Mouse (Mus musculus) megakaryocyte-erythroid progenitor cell, adult 5-6 weeks (primary cell): ENCODE measurements around the gene Tmem270. TPM values are rescaled to one million over a fixed set of nuclear protein-coding genes. Genes with fewer than 3 reads are reported as not detected.

Experiments used
- ATAC-seq: replicated peaks from 2 replicates; pipeline ENCODE4 v1.8.0; 2016; ENCODE audit warnings: mild to moderate bottlenecking, inconsistent platforms; ENCODE audit not compliant: severe bottlenecking, poor library complexity, low FRiP score, low TSS enrichment
- total RNA-seq, 2 experiments: library from RNA; stranded (forward) in 1 of 2; stranded (reverse) in 1 of 2; fragments of 200-1000, 215-1000 nt in 1 of 2; fragments of >200 nt in 1 of 2; fragmentation: Nextera tagmentation in 1 of 2; gene quantifications; 2 replicates each; pipeline ENCODE4 v1.2.3; 2014 to 2017

Tmem270 gene
- total RNA-seq, 2 experiments from 2014 or later: not detected

DNA sequence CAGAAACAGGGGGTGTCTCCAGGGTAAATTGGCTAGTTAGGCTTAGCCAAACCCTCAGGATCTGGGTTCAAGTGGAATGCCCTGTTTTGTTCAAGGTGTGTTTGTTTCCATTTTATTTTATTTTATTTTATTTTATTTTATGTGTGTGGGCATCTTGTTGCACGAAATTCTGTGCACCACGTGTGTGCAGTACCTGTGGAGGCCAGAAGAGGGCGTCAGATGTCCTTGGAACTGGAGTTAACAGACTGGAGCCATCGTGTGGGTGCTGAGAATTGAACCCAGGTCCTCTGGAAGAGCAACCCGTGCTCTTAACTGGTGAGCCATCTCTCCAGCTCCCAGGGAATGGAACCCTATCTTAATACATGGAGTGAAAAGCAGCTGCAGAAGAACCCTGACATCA is 13.8 kb downstream of the Tmem270 start:
- no peak for ATAC-seq

DNA sequence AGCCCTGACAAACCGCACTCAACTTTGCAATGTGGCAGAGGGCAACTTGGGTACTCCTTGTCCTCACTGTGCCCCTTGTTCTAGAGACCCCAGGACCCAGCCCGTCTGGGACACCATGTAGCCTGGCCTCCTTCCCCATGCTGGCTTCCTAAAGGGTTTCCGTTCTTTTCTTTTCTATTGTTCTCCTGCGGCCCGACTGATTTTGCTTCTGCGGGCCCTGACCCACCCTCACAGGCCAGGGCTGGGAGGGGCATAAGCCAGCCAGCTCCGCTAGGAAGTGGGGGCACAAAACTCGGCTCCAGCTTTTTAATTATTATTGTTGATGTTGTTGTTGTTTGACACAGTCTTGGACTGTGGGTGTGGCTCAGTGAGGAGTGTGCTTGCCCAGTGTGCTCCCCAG is 15.0 kb downstream of the Tmem270 start:
- no peak for ATAC-seq

- ATAC-seq: no peak
Observed at GRCm38 (mm10) chr5:134890601-134891054, 15.9 kb downstream of the Tmem270 start.

GRCm38 (mm10) chr5:134888505-134888904 is 18.0 kb downstream of the Tmem270 start:
- no peak for ATAC-seq

DNA sequence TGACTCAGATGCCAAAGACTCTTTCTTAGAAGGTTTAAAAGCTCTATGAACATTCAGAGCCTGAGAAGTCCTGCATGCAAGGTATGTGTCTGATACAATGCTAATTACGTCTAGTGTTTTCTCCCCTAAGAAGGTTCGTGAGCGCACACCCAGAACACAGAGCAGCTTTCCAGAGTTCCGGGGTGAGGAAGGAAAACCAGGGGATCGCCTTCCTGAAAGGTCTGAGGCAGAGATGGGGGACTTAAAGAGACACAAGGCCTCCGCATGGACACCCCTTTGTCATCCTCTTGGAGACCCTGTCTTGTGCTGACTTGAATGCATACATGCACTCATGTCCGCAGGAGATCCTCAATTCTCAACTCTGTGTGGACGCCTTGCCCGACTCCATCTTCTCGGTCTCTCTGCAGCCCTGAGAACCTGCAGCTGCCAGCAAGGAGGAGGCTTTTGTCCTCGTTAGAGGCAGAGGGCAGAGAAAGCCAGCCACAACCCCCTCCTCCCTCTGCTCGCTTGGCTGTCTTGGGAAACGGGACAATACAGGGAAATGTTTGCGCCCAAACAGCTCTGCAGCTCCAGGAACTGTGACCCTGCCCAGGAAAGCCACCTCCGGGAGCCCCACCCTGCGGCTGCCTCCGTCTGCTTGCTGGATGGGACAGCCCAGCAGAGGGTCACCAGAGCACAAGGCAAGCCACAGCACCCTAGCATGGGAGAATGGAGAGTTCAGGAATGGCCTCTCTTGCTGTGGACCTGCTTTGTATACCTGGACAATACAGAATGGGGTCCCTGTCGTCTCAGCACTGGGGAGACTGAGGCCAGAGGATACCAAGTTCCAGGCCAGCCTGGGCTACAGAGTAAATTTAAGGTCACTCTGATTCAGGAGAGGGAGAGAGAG is 18.8 kb downstream of the Tmem270 start:
- ATAC-seq: no peak

- no peak for ATAC-seq
Observed at GRCm38 (mm10) chr5:134883077-134883476, 23.5 kb downstream of the Tmem270 start.

DNA sequence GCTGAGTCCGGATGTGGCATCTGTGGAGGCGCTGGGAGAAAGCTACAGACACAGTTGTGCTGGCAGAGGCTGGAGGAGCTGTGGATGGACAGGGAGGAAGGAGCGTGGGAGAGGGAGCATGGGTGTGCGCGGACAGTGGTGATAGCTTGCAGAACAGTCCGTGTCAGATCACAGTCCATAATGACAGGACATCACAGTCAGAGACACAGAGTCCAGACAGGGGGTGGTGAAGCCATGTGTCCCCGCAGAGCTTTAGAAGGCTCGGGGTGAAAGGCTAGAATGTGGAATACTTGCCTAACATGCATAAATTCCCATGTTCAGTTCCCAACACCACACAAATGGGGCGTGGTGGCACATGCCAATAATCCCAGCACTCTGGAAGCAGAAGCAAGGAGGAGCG is 29.7 kb downstream of the Tmem270 start:
- ATAC-seq: peak; percentile 42; the same call in 1 of the 2 replicates

DNA sequence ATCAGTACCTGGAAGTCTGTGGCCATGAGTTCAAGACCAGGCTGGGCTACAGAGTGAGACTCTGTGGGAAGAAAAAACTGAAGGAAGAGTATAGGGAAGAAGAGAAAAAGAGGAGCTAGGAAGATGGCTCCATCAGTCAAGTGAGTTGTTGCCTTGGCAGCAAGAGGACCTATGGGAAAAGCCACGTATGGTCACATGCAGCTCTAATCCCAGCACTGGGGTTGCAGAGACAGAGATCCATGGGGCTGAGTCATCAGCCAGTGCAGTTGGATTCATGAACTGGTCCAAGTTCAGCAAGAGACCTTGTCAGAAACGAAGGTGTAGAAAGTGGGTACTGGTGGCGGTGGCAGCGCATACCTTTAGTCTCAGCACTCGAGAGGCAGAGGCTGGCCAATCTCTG is 31.3 kb downstream of the Tmem270 start:
- ATAC-seq: no peak

DNA sequence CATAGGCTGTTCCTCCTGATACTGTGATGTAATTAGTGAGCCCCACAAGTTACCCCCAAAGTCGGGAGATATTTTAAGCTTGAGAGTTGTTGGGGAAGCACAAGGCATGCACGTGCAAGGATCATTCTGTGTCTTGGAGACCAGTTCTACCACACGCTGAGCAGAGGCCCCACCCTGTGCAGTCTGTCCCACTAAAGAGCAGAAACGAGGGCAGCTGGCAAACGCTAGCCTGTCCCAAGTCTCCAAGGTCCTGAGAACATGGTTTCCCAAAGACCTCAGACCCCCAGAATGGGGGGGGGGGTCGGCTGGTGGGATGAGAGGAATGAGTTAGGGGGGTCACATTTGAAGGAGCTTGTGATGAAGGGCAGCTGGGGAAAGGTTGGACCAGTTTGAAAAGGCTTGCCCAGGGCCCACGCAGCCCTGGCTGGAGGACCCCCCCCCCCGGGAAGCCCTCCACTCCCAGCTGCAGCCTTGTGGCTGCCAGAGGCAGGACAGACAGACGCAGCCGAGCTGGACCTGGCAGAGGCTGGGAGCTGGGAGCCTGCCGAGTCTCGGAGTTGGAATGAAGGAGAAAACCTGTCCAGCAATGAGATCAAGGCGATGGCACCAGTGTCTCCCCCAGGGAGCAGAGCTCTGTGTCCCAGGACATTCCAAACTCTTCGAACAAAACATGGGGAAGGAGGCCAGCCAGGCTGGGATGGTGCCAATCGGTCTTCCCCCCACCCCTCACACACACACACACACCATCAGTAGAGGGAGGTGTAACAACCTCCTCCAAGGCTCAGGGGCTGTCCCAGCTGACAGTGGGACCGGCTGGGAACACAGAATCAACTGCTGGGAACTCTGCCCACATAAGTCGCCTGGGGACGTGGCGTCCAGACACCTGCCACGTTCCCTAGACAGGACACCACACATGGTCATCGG is 32.3 kb downstream of the Tmem270 start:
- no peak for ATAC-seq

GRCm38 (mm10) chr5:134873034-134873433 is 33.5 kb downstream of the Tmem270 start:
- no peak for ATAC-seq

DNA sequence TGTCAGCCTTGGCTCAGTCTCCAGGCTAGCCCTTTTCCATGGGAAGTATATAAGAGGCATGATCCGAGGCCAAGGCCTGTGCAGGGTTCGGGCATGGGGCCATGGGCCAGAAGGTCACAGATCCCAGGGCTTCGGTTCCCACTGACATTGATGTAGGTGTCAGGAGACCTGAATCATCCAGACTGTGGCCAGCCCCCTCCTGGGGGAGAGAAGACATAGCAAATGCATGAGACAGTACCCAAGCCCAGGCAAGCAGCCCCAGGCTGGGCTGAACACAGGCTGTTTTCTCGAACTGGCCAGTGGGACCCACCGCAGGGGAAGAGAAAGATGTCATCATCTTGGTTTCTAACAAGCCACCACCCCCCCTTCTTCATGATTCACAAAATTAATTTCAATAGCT is 33.9 kb downstream of the Tmem270 start:
- no peak for ATAC-seq

- ATAC-seq: no peak
Observed at GRCm38 (mm10) chr5:134868506-134868905, 38.0 kb downstream of the Tmem270 start.

GRCm38 (mm10) chr5:134867320-134868144 is 39.0 kb downstream of the Tmem270 start:
- ATAC-seq: no peak

DNA sequence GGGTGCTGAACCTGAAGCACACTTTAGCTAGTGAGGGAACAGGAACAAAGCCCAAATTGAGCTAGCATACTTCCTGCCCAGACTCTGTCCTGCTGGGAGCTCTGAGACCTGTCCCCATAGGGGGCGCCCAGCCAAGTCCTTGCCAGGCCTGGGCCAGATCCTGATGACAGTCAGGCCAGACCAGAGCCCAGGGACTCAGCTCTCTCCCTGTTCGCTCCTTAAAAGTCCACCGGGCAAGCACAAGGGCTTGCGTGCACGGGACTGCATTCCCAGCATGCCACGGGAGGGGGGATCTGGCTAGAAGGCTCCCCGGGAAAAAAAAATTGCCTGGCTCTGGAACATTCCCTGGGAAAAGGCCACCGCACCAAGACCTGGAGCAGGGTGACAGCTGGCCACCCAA is 41.4 kb downstream of the Tmem270 start:
- no peak for ATAC-seq

DNA sequence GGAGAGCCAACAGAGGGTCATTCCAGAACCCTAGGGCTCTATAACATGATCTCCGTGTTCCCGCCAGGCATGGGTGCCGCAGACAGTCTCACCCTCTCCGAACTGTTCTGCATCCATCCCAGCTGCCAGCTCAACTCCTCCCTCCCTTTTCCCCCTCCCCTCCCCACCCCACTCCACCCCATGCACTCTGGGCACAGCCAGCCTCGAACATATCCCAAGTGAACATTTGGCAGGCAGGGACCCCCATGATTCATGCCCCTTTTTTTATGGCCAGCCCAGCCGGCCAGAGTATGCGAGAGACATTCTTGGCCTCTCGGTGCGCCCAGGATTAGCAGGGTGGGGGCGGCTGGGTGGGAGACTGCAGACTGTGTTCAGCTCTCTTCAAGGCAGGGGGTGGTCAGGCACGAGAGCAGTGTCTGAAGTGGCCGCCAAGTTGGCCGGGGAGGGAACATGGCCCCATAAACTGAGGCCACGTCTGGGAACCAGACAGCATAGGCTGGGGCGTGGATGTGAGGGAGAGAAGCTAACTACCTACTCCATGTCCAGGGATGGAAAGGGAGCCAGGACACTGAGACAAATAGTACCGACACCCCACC is 44.5 kb downstream of the Tmem270 start:
- ATAC-seq: no peak

DNA sequence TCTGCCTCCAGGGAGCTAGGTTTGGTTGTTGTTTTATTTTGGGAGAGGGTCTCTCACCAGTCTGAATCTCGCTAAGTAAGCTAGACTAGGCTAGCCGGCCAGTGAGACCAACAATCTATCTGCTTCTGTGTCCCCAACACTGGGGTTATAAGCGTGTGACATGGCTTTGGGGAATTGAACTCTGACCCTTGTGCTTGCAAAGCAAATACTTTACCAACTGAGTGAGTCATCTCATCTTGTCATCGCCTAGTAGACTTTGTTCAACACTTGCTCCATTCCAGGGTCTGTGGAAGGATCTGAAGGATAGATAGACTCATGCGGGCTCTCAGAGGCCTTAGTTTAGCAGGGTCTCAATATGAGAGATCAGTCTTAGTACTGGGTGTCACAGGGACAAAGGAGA is 47.3 kb downstream of the Tmem270 start:
- ATAC-seq: no peak

DNA sequence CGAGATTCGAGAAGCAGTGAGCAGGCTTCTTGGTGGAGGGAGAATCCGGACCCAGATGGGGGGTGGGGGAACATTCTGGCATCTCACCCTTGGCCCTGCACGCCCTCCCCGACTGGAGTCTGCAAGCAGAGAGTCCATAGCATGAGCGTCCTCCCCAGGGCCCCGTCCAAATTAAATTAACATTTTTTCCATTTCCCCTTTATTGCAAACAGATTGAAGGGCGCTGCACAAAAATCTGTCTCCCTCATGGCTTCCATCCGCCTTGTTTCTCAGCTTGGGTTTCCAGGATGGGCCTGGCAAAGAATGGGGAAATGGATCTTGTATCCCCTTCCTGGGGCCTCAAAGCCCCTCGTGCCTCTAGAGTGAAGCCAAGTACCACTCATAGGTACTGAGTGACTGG is 48.2 kb downstream of the Tmem270 start:
- no peak for ATAC-seq

GRCm38 (mm10) chr5:134852873-134853272 is 53.7 kb downstream of the Tmem270 start:
- ATAC-seq: no peak
